Mouse (Mus musculus): ENCODE measurements around the gene Lcmt1. TPM values are rescaled to one million over a fixed set of nuclear protein-coding genes. Genes with fewer than 3 reads are reported as not detected.
A peak's percentile ranks its signal among the peaks of the same experiment; 100 is the strongest.

Gene Lcmt1
- polyA plus RNA-seq, 1 experiment from 2014 or later, result 27.2 TPM

GRCm38 (mm10) chr7:123462070-123462501, 92.5 kb downstream of the Lcmt1 start, which contains the start of gene Aqp8:
Aqp8 (plus strand) TSS chr7:123462291.
- no peaks in the 10 kb centered on the region for H3K4me1 ChIP-seq (replicated peaks; ENCODE audit: control insufficient read depth, insufficient read depth)
- H3K27ac ChIP-seq (replicated peaks), result no peak within 1 kb of the TSS
- H3K9ac ChIP-seq (ENCODE audit: low read length), result no peak within 1 kb of the TSS
- TF ChIP-seq EP300 (optimal IDR thresholded peaks at IDR 0.05) (no peak), CTCF (IDR thresholded peaks at IDR 0.05; ENCODE audit: low read depth) (peak; percentile 29; the same call in 1 of the 2 replicates)
- H3K4me3 ChIP-seq (ENCODE audit: low read depth, low read length), result no peak within 1 kb of the TSS
- ATAC-seq (ENCODE audit: low FRiP score, low TSS enrichment), result peak; percentile 76
- H3K36me3 ChIP-seq (ENCODE audit: control insufficient read depth, insufficient read depth, low read length), result no peaks in the 10 kb centered on the region
- WGBS, result 57% methylated on average over 9 of the region's 9 CpGs
- no peak within 1 kb of the TSS for H3K4me2 ChIP-seq (replicated peaks; ENCODE audit: low read depth)
- no peaks in the 10 kb centered on the region for H3K9me3 ChIP-seq (ENCODE audit: control insufficient read depth, low read length)
- no peaks in the 10 kb centered on the region for H3K27me3 ChIP-seq (ENCODE audit: control insufficient read depth, insufficient read depth, low read length)
- peak; percentile 84 for DNase-seq (ENCODE audit: low spot score)

GRCm38 (mm10) chr7:123463569-123463968, 94.0 kb downstream of the Lcmt1 start:
- no peak overlapping the region for H3K27ac ChIP-seq (replicated peaks)
- H3K9me3 ChIP-seq (ENCODE audit: control insufficient read depth, low read length), result no peaks in the 10 kb centered on the region
- H3K4me3 ChIP-seq (ENCODE audit: low read depth, low read length), result no peak overlapping the region
- no peak for DNase-seq (ENCODE audit: low spot score)
- WGBS, result 79% methylated on average over 4 of the region's 4 CpGs
- no peak overlapping the region for H3K9ac ChIP-seq (ENCODE audit: low read length)
- H3K4me2 ChIP-seq (replicated peaks; ENCODE audit: low read depth), result no peak overlapping the region
- no peak for ATAC-seq (ENCODE audit: low FRiP score, low TSS enrichment)
- no peaks in the 10 kb centered on the region for H3K36me3 ChIP-seq (ENCODE audit: control insufficient read depth, insufficient read depth, low read length)
- H3K27me3 ChIP-seq (ENCODE audit: control insufficient read depth, insufficient read depth, low read length), result no peaks in the 10 kb centered on the region
- H3K4me1 ChIP-seq (replicated peaks; ENCODE audit: control insufficient read depth, insufficient read depth), result no peaks in the 10 kb centered on the region
- TF ChIP-seq CTCF (IDR thresholded peaks at IDR 0.05; ENCODE audit: low read depth) (no peak), EP300 (optimal IDR thresholded peaks at IDR 0.05) (no peak)

GRCm38 (mm10) chr7:123465692-123466387, 96.3 kb downstream of the Lcmt1 start:
- no peaks in the 10 kb centered on the region for H3K9me3 ChIP-seq (ENCODE audit: control insufficient read depth, low read length)
- H3K4me2 ChIP-seq (replicated peaks; ENCODE audit: low read depth), result no peak overlapping the region
- DNase-seq (ENCODE audit: low spot score) (peak; percentile 80), ATAC-seq (ENCODE audit: low FRiP score, low TSS enrichment) (peak; percentile 72)
- H3K27me3 ChIP-seq (ENCODE audit: control insufficient read depth, insufficient read depth, low read length), result no peaks in the 10 kb centered on the region
- no peak overlapping the region for H3K27ac ChIP-seq (replicated peaks)
- WGBS, result 31% methylated on average over 6 of the region's 6 CpGs
- TF ChIP-seq EP300 (optimal IDR thresholded peaks at IDR 0.05) (no peak), CTCF (IDR thresholded peaks at IDR 0.05; ENCODE audit: low read depth) (peak; percentile 98)
- H3K36me3 ChIP-seq (ENCODE audit: control insufficient read depth, insufficient read depth, low read length), result no peaks in the 10 kb centered on the region
- no peak overlapping the region for H3K9ac ChIP-seq (ENCODE audit: low read length)
- H3K4me3 ChIP-seq (ENCODE audit: low read depth, low read length), result no peak overlapping the region
- H3K4me1 ChIP-seq (replicated peaks; ENCODE audit: control insufficient read depth, insufficient read depth), result no peaks in the 10 kb centered on the region

GRCm38 (mm10) chr7:123467961-123468360, 98.4 kb downstream of the Lcmt1 start:
- H3K9me3 ChIP-seq (ENCODE audit: control insufficient read depth, low read length), result no peaks in the 10 kb centered on the region
- no peaks in the 10 kb centered on the region for H3K4me1 ChIP-seq (replicated peaks; ENCODE audit: control insufficient read depth, insufficient read depth)
- H3K36me3 ChIP-seq (ENCODE audit: control insufficient read depth, insufficient read depth, low read length), result no peaks in the 10 kb centered on the region
- no peak overlapping the region for H3K27ac ChIP-seq (replicated peaks)
- WGBS, result 91% methylated on average over 1 of the region's 1 CpGs
- H3K9ac ChIP-seq (ENCODE audit: low read length), result no peak overlapping the region
- DNase-seq (ENCODE audit: low spot score) (no peak), ATAC-seq (ENCODE audit: low FRiP score, low TSS enrichment) (no peak)
- no peak overlapping the region for H3K4me3 ChIP-seq (ENCODE audit: low read depth, low read length)
- TF ChIP-seq EP300 (optimal IDR thresholded peaks at IDR 0.05), result no peak
- TF ChIP-seq CTCF (IDR thresholded peaks at IDR 0.05; ENCODE audit: low read depth), result no peak
- H3K4me2 ChIP-seq (replicated peaks; ENCODE audit: low read depth), result no peak overlapping the region
- no peaks in the 10 kb centered on the region for H3K27me3 ChIP-seq (ENCODE audit: control insufficient read depth, insufficient read depth, low read length)

Other genes starting within 250 kb of the Lcmt1 start
- gene Tnrc6a, start 245.9 kb upstream of the Lcmt1 start, polyA plus RNA-seq (2015; fragmentation: Nextera tagmentation; extraction: Ambion mirVana), result 35.8 and 44.2 TPM in 2 replicates
- gene Slc5a11, start 155.0 kb upstream of the Lcmt1 start, polyA plus RNA-seq (2015; fragmentation: Nextera tagmentation; extraction: Ambion mirVana), result 0.06 TPM in 1 of 2 replicates, not detected in the other
- gene Arhgap17, start 131 bp downstream of the Lcmt1 start, polyA plus RNA-seq (2015; fragmentation: Nextera tagmentation; extraction: Ambion mirVana), result 8.0 and 10.6 TPM in 2 replicates
- 0.06 and 0.13 TPM in 2 replicates for gene Aqp8, start 92.5 kb downstream of the Lcmt1 start, polyA plus RNA-seq (2015; fragmentation: Nextera tagmentation; extraction: Ambion mirVana)
- gene Zkscan2, start 130.7 kb downstream of the Lcmt1 start, polyA plus RNA-seq (2015; fragmentation: Nextera tagmentation; extraction: Ambion mirVana), result 0.25 and 0.28 TPM in 2 replicates

Data from stomach, postnatal 0 days (tissue).